Mouse (Mus musculus) lung, embryonic 15.5 days (tissue): ENCODE results near the gene Zmym4. TPM values are rescaled to one million over a fixed set of nuclear protein-coding genes. Genes with fewer than 3 reads are reported as not detected.

ENCODE experiments used
- ATAC-seq: fragments of 200-750 bp; cut with Nextera tagmentation; 2 replicates; pipeline ENCODE4 v1.8.0; 2017; ENCODE audit warnings: moderate number of reproducible peaks, borderline replicate concordance; ENCODE audit not compliant: low FRiP score, low TSS enrichment; ENCODE audit errors: extremely low read depth
- H3K27ac ChIP-seq: fragments of 300-500 bp; sonication (generic); 2 replicates; pipeline ENCODE4 v1.5.1; 2015; ENCODE audit warnings: moderate library complexity, mild to moderate bottlenecking, inconsistent platforms
- H3K27me3 ChIP-seq: fragments of 300-500 bp; sonication (generic); 2 replicates; pipeline ENCODE4 v1.6.1; 2015; ENCODE audit warnings: inconsistent platforms
- H3K36me3 ChIP-seq: fragments of 300-500 bp; sonication (generic); 2 replicates; pipeline ENCODE4 v1.6.1; 2015; ENCODE audit warnings: inconsistent platforms
- H3K4me1 ChIP-seq: fragments of 300-500 bp; sonication (generic); 2 replicates; pipeline ENCODE4 v1.6.1; 2015; ENCODE audit warnings: inconsistent platforms
- H3K4me2 ChIP-seq: fragments of 300-500 bp; sonication (generic); 2 replicates; pipeline ENCODE4 v1.6.1; 2015; ENCODE audit warnings: inconsistent platforms, mild to moderate bottlenecking, moderate library complexity
- H3K4me3 ChIP-seq: fragments of 300-500 bp; sonication (generic); 2 replicates; pipeline ENCODE4 v1.5.1; 2015; ENCODE audit warnings: mild to moderate bottlenecking, inconsistent platforms
- H3K9ac ChIP-seq: fragments of 300-500 bp; sonication (generic); 2 replicates; pipeline ENCODE4 v1.6.1; 2015; ENCODE audit warnings: inconsistent platforms
- H3K9me3 ChIP-seq: fragments of 300-500 bp; sonication (generic); 2 replicates; pipeline ENCODE4 v1.6.1; 2016; ENCODE audit warnings: inconsistent platforms
- WGBS: fragments of 180-500 bp; shearing (Covaris S2); methylation state at CpG from one replicate; pipeline ENCODE4 v1.1.7; 2015; 5-methylcytosine and 5-hydroxymethylcytosine counted together
- polyA plus RNA-seq: library from polyadenylated mRNA; unstranded; fragments of >200 nt; fragmentation: Nextera tagmentation; extraction: Ambion mirVana; gene quantifications from 2 replicates; pipeline ENCODE4 v1.2.1, GENCODE M21; 2015

The Zmym4 gene
- polyA plus RNA-seq, 1 experiment from 2014 or later: 18.0 TPM

DNA sequence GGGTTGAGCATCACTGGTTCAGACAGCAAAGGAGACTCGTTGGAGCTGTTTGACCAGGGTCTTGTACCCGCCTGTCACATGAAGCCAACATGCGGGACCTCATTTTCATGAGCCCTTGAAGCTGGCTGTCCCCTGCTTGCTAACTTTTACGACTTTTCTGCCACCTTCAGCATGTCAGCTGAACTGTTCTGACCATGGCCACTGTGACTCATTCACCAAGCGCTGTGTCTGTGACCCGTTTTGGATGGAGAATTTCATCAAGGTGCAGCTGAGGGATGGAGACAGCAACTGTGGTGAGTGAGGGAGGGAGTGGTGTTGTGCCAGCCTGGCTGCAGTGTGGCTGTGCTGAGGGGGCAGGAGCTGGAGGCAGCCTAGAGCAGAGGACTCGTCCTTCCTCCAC lies 121.0 kb downstream of the Zmym4 start:
- peaks cover 22% of the 10 kb centered on the region for H3K36me3 ChIP-seq
- no peaks in the 10 kb centered on the region for H3K4me1 ChIP-seq

DNA sequence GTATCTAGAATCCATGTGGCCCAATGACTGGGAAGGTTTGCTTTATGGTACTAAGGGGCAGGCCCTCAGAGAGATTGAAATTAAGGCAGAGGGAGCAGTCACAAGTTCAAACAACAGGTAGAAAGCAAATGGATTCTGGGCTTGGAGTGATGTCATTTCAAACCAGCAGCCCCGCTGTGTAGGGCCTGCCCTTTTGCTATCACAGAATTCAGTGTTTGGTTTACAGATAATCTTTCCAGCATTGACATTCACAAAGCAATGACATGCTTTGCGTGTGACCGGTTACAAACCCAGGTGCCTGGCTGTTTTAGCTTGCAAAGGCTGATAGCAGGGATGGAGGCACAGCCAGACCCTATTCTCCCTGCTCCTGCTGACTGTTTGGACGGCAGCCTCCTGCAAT lies 122.3 kb downstream of the Zmym4 start:
- no peak for ATAC-seq
- no peaks in the 10 kb centered on the region for H3K9me3 ChIP-seq

More for the DNA sequence above, 121.0 kb downstream of the Zmym4 start:
- Histone ChIP-seq H3K9me3 (no peaks in the 10 kb centered on the region), H3K4me2 (no peak overlapping the region), H3K4me3 (no peak overlapping the region), H3K27me3 (no peaks in the 10 kb centered on the region), H3K9ac (no peak overlapping the region), H3K27ac (no peak overlapping the region)
- WGBS: 59% methylated on average over 7 of the region's 7 CpGs
- ATAC-seq: no peak

GRCm38 (mm10) chr4:126842911-126843310 lies 125.0 kb downstream of the Zmym4 start:
- no peaks in the 10 kb centered on the region for H3K4me1 ChIP-seq
- H3K4me2 ChIP-seq: no peak overlapping the region
- no peaks in the 10 kb centered on the region for H3K27me3 ChIP-seq
- no peak overlapping the region for H3K9ac ChIP-seq
- H3K27ac ChIP-seq: no peak overlapping the region
- no peaks in the 10 kb centered on the region for H3K9me3 ChIP-seq
- H3K36me3 ChIP-seq: peaks cover 13% of the 10 kb centered on the region
- no peak for ATAC-seq
- WGBS: 61% methylated on average over 3 of the region's 3 CpGs
- no peak overlapping the region for H3K4me3 ChIP-seq

More for the DNA sequence above, 122.3 kb downstream of the Zmym4 start:
- peaks cover 19% of the 10 kb centered on the region for H3K36me3 ChIP-seq
- no peak overlapping the region for H3K4me3 ChIP-seq
- H3K9ac ChIP-seq: no peak overlapping the region
- no peak overlapping the region for H3K4me2 ChIP-seq
- H3K27ac ChIP-seq: no peak overlapping the region
- no peaks in the 10 kb centered on the region for H3K4me1 ChIP-seq
- WGBS: 66% methylated on average over 4 of the region's 4 CpGs
- H3K27me3 ChIP-seq: no peaks in the 10 kb centered on the region

GRCm38 (mm10) chr4:126840996-126841560 lies 126.9 kb downstream of the Zmym4 start:
- Histone ChIP-seq H3K9ac (no peak overlapping the region), H3K4me1 (no peaks in the 10 kb centered on the region), H3K9me3 (no peaks in the 10 kb centered on the region), H3K4me2 (no peak overlapping the region), H3K4me3 (no peak overlapping the region), H3K27me3 (no peaks in the 10 kb centered on the region), H3K36me3 (peaks cover 19% of the 10 kb centered on the region), H3K27ac (no peak overlapping the region)
- 83% methylated on average over 15 of the region's 15 CpGs for WGBS
- ATAC-seq: no peak

DNA sequence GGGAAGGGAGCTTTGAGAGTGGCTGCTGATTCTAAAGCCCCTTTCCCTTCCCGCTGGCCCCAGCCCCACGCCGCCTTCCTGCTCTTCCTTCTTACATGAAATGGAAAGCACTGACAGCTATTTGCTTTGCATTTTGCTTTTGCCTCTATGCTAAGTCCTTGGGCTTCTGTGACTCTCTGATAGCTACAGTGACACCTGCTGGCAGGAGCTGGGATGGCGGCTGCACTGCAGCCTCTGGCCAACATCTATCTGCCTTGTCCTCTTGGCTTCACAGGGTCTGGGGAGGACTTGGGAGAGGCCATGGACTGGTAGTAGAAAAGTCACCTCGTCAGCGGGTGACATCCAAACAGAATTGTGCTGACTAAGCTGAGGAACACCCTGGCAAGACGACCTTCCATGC lies 128.1 kb downstream of the Zmym4 start:
- H3K27ac ChIP-seq: no peak overlapping the region
- ATAC-seq: 0 out of 2 replicates have a peak, but pooled peaks have one; percentile 28
- H3K27me3 ChIP-seq: no peaks in the 10 kb centered on the region
- no peaks in the 10 kb centered on the region for H3K9me3 ChIP-seq
- H3K4me3 ChIP-seq: no peak overlapping the region
- H3K36me3 ChIP-seq: peaks cover 24% of the 10 kb centered on the region
- no peaks in the 10 kb centered on the region for H3K4me1 ChIP-seq
- H3K9ac ChIP-seq: no peak overlapping the region
- WGBS: 13% methylated on average over 7 of the region's 7 CpGs
- H3K4me2 ChIP-seq: no peak overlapping the region

- Histone ChIP-seq H3K4me3 (no peak overlapping the region), H3K9me3 (no peaks in the 10 kb centered on the region), H3K4me1 (no peaks in the 10 kb centered on the region), H3K27me3 (no peaks in the 10 kb centered on the region), H3K27ac (no peak overlapping the region), H3K4me2 (no peak overlapping the region), H3K36me3 (peaks cover 26% of the 10 kb centered on the region), H3K9ac (no peak overlapping the region)
- ATAC-seq: no peak
- 74% methylated on average over 7 of the region's 7 CpGs for WGBS
Observed at GRCm38 (mm10) chr4:126838799-126839198, 129.1 kb downstream of the Zmym4 start.

- Histone ChIP-seq H3K9me3 (no peaks in the 10 kb centered on the region), H3K4me1 (no peaks in the 10 kb centered on the region), H3K4me3 (no peak overlapping the region), H3K27ac (no peak overlapping the region), H3K36me3 (peaks cover 22% of the 10 kb centered on the region), H3K9ac (no peak overlapping the region), H3K4me2 (no peak overlapping the region), H3K27me3 (no peaks in the 10 kb centered on the region)
- whole genome bisulfite sequencing: 99% methylated on average over 5 of the region's 5 CpGs
- ATAC-seq: no peak
Observed at GRCm38 (mm10) chr4:126831122-126831521, 136.8 kb downstream of the Zmym4 start.

- Histone ChIP-seq H3K9ac (no peak overlapping the region), H3K27ac (no peak overlapping the region), H3K36me3 (peaks cover 2% of the 10 kb centered on the region; the same call in 1 of the 2 replicates), H3K27me3 (no peaks in the 10 kb centered on the region), H3K4me1 (no peaks in the 10 kb centered on the region), H3K9me3 (no peaks in the 10 kb centered on the region), H3K4me3 (no peak overlapping the region), H3K4me2 (no peak overlapping the region)
- no peak for ATAC-seq
- WGBS: 87% methylated on average over 5 of the region's 5 CpGs
Observed at GRCm38 (mm10) chr4:126823917-126824316, 144.0 kb downstream of the Zmym4 start.

- no peaks in the 10 kb centered on the region for H3K9me3 ChIP-seq
- no peak overlapping the region for H3K27ac ChIP-seq
- no peak overlapping the region for H3K4me3 ChIP-seq
- H3K4me2 ChIP-seq: no peak overlapping the region
- no peaks in the 10 kb centered on the region for H3K4me1 ChIP-seq
- no peak overlapping the region for H3K9ac ChIP-seq
- ATAC-seq: no peak
- peaks cover 2% of the 10 kb centered on the region; the same call in 1 of the 2 replicates for H3K36me3 ChIP-seq
- H3K27me3 ChIP-seq: no peaks in the 10 kb centered on the region
- WGBS: 75% methylated on average over 9 of the region's 9 CpGs
Observed at GRCm38 (mm10) chr4:126822891-126823882, 144.7 kb downstream of the Zmym4 start.

DNA sequence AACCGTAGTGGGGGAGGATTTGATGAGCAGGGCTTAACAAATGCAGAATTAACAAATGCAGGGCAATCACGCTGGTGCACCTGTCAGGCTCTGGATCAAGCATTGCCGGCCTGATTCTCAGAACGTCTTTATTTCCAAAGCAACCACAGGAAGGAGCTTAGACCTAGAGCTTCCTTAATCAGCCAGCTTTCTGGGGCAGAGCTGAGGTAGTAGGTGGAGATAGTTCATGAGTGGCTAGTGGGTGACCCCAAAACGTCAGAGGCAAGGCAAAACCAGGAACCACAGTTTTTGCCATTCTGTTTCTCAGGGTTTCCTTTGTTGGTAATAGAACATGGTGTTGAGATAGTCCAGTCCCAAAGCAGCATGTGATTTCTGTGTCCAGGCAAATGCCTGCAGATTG lies 153.1 kb downstream of the Zmym4 start:
- Histone ChIP-seq H3K4me1 (no peaks in the 10 kb centered on the region), H3K27ac (no peak overlapping the region), H3K4me2 (no peak overlapping the region), H3K36me3 (peaks cover 13% of the 10 kb centered on the region), H3K4me3 (no peak overlapping the region), H3K9me3 (no peaks in the 10 kb centered on the region), H3K27me3 (no peaks in the 10 kb centered on the region), H3K9ac (no peak overlapping the region)
- 66% methylated on average over 5 of the region's 5 CpGs for WGBS
- ATAC-seq: no peak

DNA sequence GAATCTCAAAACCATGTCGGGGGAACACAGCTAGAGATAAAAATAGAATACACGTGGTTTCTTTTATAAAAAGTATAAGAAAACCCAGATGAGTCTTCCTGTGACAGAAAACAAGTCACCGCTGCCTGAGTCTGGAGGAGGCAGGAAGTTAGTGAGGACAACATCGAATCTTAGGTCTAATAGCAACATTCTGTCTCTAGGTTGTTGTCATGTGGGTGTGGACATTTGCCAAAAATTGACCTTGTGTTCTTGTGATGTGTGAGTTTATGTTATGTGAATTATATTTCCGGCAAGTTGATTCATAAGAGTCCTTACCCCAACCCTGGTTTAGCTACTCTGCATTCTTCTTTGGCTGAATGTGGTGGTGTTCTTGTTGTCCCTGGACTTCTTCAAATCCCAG lies 154.7 kb downstream of the Zmym4 start:
- Histone ChIP-seq H3K27ac (no peak overlapping the region), H3K4me1 (no peaks in the 10 kb centered on the region), H3K9ac (no peak overlapping the region), H3K9me3 (no peaks in the 10 kb centered on the region), H3K36me3 (peaks cover 13% of the 10 kb centered on the region), H3K4me2 (no peak overlapping the region), H3K27me3 (no peaks in the 10 kb centered on the region), H3K4me3 (no peak overlapping the region)
- no peak for ATAC-seq
- WGBS: 57% methylated on average over 5 of the region's 5 CpGs
